Mouse (Mus musculus) embryonic facial prominence, embryonic 14.5 days (tissue): ENCODE measurements around the gene Abr. TPM values are rescaled to one million over a fixed set of nuclear protein-coding genes. Genes with fewer than 3 reads are reported as not detected.
A peak's percentile ranks its signal among the peaks of the same experiment; 100 is the strongest.

Experiments used
- ATAC-seq: fragments of 200-750 bp; cut with Nextera tagmentation; 2 replicates; pipeline ENCODE4 v1.8.0; 2017; ENCODE audit warnings: low read depth, moderate number of reproducible peaks, moderate TSS enrichment
- DNase-seq: peaks from one replicate; pipeline ENCODE4 v3.0.0-alpha.2; 2015; ENCODE audit warnings: low spot score
- H3K27ac ChIP-seq: fragments of 300-500 bp; sonication (generic); replicated peaks from 2 replicates; pipeline ENCODE4 v1.5.1; 2014; ENCODE audit warnings: low read depth, mild to moderate bottlenecking, low read length, moderate library complexity
- H3K27me3 ChIP-seq: fragments of 300-500 bp; sonication (generic); replicated peaks from 2 replicates; pipeline ENCODE4 v1.6.1; 2014; ENCODE audit warnings: low read length; ENCODE audit not compliant: control insufficient read depth, insufficient read depth
- H3K36me3 ChIP-seq: fragments of 300-500 bp; sonication (generic); 2 replicates; pipeline ENCODE4 v1.6.1; 2014; ENCODE audit warnings: low read length, mixed read lengths; ENCODE audit not compliant: control insufficient read depth, insufficient read depth
- H3K4me1 ChIP-seq: fragments of 300-500 bp; sonication (generic); 2 replicates; pipeline ENCODE4 v1.6.1; 2014; ENCODE audit warnings: antibody characterized with exemption, low read length; ENCODE audit not compliant: control insufficient read depth, insufficient read depth
- H3K4me2 ChIP-seq: fragments of 300-500 bp; sonication (generic); 2 replicates; pipeline ENCODE4 v1.6.1; 2014; ENCODE audit warnings: low read depth, mild to moderate bottlenecking, low read length, moderate library complexity, mixed read lengths
- H3K4me3 ChIP-seq: fragments of 300-500 bp; sonication (generic); 2 replicates; pipeline ENCODE4 v1.5.1; 2014; ENCODE audit warnings: low read depth, mild to moderate bottlenecking, low read length
- H3K9ac ChIP-seq: fragments of 300-500 bp; sonication (generic); 2 replicates; pipeline ENCODE4 v1.6.1; 2014; ENCODE audit warnings: low read depth, mild to moderate bottlenecking, low read length, moderate library complexity, mixed read lengths
- H3K9me3 ChIP-seq: fragments of 300-500 bp; sonication (generic); 2 replicates; pipeline ENCODE4 v1.6.1; 2016; ENCODE audit warnings: low read length; ENCODE audit not compliant: control insufficient read depth
- whole genome bisulfite sequencing: fragments of 180-500 bp; shearing (Covaris S2); extraction: QIAGEN DNeasy Blood & Tissue Kit; methylation state at CpG from one replicate; pipeline ENCODE4 v1.1.7; 2014; 5-methylcytosine and 5-hydroxymethylcytosine counted together
- polyA plus RNA-seq: library from polyadenylated mRNA; unstranded; fragments of >200 nt; fragmentation: Nextera tagmentation; extraction: Ambion mirVana; gene quantifications from 2 replicates; pipeline ENCODE4 v1.2.1, GENCODE M21; 2014

Abr gene
- polyA plus RNA-seq, 1 experiment from 2014 or later: 35.3 TPM

DNA sequence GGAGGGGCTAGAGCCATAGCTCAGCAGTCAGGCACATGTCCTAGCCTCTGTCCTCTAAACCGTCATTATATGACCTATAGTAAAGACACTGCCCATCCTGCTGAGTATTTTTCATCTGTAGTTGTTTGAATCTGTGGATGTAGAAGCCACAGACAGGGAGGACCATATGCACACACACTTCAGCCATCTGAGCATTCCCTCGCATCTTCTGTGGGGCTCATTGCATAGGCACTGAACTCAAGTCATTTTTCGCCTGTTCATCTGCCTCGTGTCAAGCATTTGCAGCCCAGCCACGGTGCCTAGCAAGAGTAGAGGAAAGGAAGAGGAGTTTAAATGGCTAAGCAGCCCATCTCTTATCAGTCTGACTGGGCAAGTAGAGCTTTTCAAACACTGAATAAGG lies 74.7 kb downstream of the Abr start:
- no peaks in the 10 kb centered on the region for H3K4me1 ChIP-seq
- WGBS: 65% methylated on average over 5 of the region's 5 CpGs
- H3K27me3 ChIP-seq: no peaks in the 10 kb centered on the region
- H3K36me3 ChIP-seq: no peaks in the 10 kb centered on the region
- H3K9ac ChIP-seq: no peak overlapping the region
- DNase-seq: no peak
- no peak overlapping the region for H3K4me3 ChIP-seq
- ATAC-seq: no peak
- H3K4me2 ChIP-seq: no peak overlapping the region
- no peaks in the 10 kb centered on the region for H3K9me3 ChIP-seq
- no peak overlapping the region for H3K27ac ChIP-seq

GRCm38 (mm10) chr11:76546431-76546830 lies 75.7 kb downstream of the Abr start:
- Histone ChIP-seq H3K4me3 (no peak overlapping the region), H3K27ac (no peak overlapping the region), H3K9ac (no peak overlapping the region), H3K4me1 (no peaks in the 10 kb centered on the region), H3K4me2 (no peak overlapping the region), H3K9me3 (no peaks in the 10 kb centered on the region), H3K36me3 (no peaks in the 10 kb centered on the region), H3K27me3 (no peaks in the 10 kb centered on the region)
- DNase-seq (no peak), ATAC-seq (no peak)
- WGBS: 69% methylated on average over 4 of the region's 4 CpGs

- 82% methylated on average over 5 of the region's 5 CpGs for WGBS
- no peaks in the 10 kb centered on the region for H3K36me3 ChIP-seq
- H3K9me3 ChIP-seq: no peaks in the 10 kb centered on the region
- H3K4me2 ChIP-seq: no peak overlapping the region
- H3K27me3 ChIP-seq: no peaks in the 10 kb centered on the region
- H3K4me1 ChIP-seq: no peaks in the 10 kb centered on the region
- H3K4me3 ChIP-seq: no peak overlapping the region
- no peak overlapping the region for H3K9ac ChIP-seq
- ATAC-seq: no peak
- H3K27ac ChIP-seq: no peak overlapping the region
- no peak for DNase-seq
These were observed 78.8 kb downstream of the Abr start for GRCm38 (mm10) chr11:76543300-76543699.

GRCm38 (mm10) chr11:76540973-76541372 lies 81.1 kb downstream of the Abr start:
- Histone ChIP-seq H3K27ac (no peak overlapping the region), H3K9me3 (no peaks in the 10 kb centered on the region), H3K4me2 (no peak overlapping the region), H3K36me3 (no peaks in the 10 kb centered on the region), H3K27me3 (no peaks in the 10 kb centered on the region), H3K9ac (no peak overlapping the region), H3K4me3 (no peak overlapping the region), H3K4me1 (no peaks in the 10 kb centered on the region)
- DNase-seq: peak; percentile 42
- WGBS: 26% methylated on average over 1 of the region's 1 CpGs
- ATAC-seq: 0 out of 2 replicates have a peak, but pooled peaks have one; percentile 41

DNA sequence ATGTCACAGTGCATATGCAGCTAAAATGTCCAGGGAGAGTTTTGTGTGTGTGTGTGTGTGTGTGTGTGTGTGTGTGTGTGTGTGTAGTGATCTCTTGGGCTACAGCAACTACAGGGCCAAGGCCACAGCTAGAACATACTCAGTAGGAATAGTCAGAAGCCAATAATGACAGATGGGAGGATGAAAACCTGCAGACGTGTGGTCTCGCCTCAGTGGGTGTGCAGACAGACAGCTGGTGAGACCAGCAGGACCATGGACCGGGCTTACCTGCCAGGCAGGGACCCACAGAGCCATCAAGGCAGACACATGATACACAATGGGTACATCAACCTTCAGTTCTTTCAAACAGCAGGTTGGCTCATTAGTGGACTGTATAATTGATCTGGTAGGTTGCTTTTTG lies 84.7 kb downstream of the Abr start:
- Histone ChIP-seq H3K9ac (no peak overlapping the region), H3K27ac (no peak overlapping the region), H3K4me3 (no peak overlapping the region), H3K36me3 (no peaks in the 10 kb centered on the region), H3K9me3 (no peaks in the 10 kb centered on the region), H3K4me1 (no peaks in the 10 kb centered on the region), H3K4me2 (no peak overlapping the region), H3K27me3 (no peaks in the 10 kb centered on the region)
- DNase-seq: no peak
- WGBS: 77% methylated on average over 3 of the region's 3 CpGs
- no peak for ATAC-seq

GRCm38 (mm10) chr11:76536576-76537354 lies 85.3 kb downstream of the Abr start:
- 65% methylated on average over 10 of the region's 10 CpGs for WGBS

DNA sequence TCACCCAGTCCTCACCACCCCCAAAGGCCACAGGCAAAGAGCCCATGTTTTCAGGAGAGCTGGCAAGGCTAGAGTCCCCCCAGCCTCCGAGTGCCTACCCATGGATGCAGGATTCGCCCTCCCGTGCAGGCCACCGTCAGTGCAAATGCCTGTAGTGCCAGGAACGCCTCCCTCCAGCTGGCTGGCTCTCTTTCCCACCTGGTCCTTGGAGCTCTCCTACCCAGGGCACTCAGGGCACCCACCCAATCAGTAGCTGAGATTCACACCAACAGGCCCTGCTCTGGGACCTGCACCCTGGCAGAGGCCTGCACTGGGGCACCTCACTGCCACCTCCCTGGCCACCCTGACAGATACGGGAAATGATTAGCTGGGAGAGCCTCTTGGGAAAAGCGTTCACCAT lies 90.1 kb downstream of the Abr start:
- Histone ChIP-seq H3K9me3 (no peaks in the 10 kb centered on the region), H3K36me3 (no peaks in the 10 kb centered on the region), H3K4me2 (no peak overlapping the region), H3K4me1 (peaks cover 6% of the 10 kb centered on the region; the same call in 1 of the 2 replicates), H3K9ac (no peak overlapping the region), H3K27ac (no peak overlapping the region), H3K27me3 (no peaks in the 10 kb centered on the region), H3K4me3 (no peak overlapping the region)
- no peak for DNase-seq
- ATAC-seq: no peak
- 85% methylated on average over 7 of the region's 7 CpGs for WGBS

More at GRCm38 (mm10) chr11:76536576-76537354, 85.3 kb downstream of the Abr start:
- Histone ChIP-seq H3K27ac (no peak overlapping the region), H3K27me3 (no peaks in the 10 kb centered on the region), H3K36me3 (no peaks in the 10 kb centered on the region), H3K9ac (no peak overlapping the region), H3K4me1 (no peaks in the 10 kb centered on the region), H3K4me3 (no peak overlapping the region), H3K4me2 (no peak overlapping the region), H3K9me3 (no peaks in the 10 kb centered on the region)
- DNase-seq (no peak), ATAC-seq (no peak)

GRCm38 (mm10) chr11:76530966-76531678 lies 91.0 kb downstream of the Abr start:
- no peaks in the 10 kb centered on the region for H3K36me3 ChIP-seq
- H3K4me2 ChIP-seq: no peak overlapping the region
- DNase-seq: no peak
- no peak overlapping the region for H3K9ac ChIP-seq
- H3K4me3 ChIP-seq: no peak overlapping the region
- peaks cover 6% of the 10 kb centered on the region; the same call in 1 of the 2 replicates for H3K4me1 ChIP-seq
- WGBS: 54% methylated on average over 7 of the region's 7 CpGs
- peak; percentile 62; the same call in 1 of the 2 replicates for ATAC-seq
- H3K9me3 ChIP-seq: no peaks in the 10 kb centered on the region
- H3K27me3 ChIP-seq: no peaks in the 10 kb centered on the region
- H3K27ac ChIP-seq: no peak overlapping the region
